Mouse (Mus musculus): Measurements from ENCODE around the gene Rab3gap2. TPM values are rescaled to one million over a fixed set of nuclear protein-coding genes. Genes with fewer than 3 reads are reported as not detected.

Rab3gap2 gene
- polyA plus RNA-seq, 1 experiment from 2014 or later = 21.0 TPM

MicroRNAs within 50 kb of the gene (microRNA counts, 519-probe panel; counts per million panel counts)
- 1,880 counts per million, percentile 3 among the panel's probes with 10 or more counts for microRNA mmu-miR-194
- microRNA mmu-miR-664 = not detected

Small RNAs within 50 kb of the gene (microRNA-seq; reads per million reads assigned to microRNA genes)
- 1.1 reads per million for gene Mir194-1
- gene Mir215 = not detected
- 6.8 reads per million, percentile 25 among the genes with 10 or more reads in this experiment for gene Mir664

Other genes starting within 250 kb of the Rab3gap2 start
- gene Mark1, start 204.5 kb upstream of the Rab3gap2 start, polyA plus RNA-seq (2014; fragmentation: Nextera tagmentation; extraction: Ambion mirVana) = 5.3 and 5.8 TPM in 2 replicates
- 24.3 and 26.3 TPM in 2 replicates for gene Iars2, start 125.3 kb downstream of the Rab3gap2 start, polyA plus RNA-seq (2014; fragmentation: Nextera tagmentation; extraction: Ambion mirVana)
- gene Bpnt1, start 128.0 kb downstream of the Rab3gap2 start, polyA plus RNA-seq (2014; fragmentation: Nextera tagmentation; extraction: Ambion mirVana) = 22.5 and 26.3 TPM in 2 replicates
- gene Eprs, start 158.9 kb downstream of the Rab3gap2 start, polyA plus RNA-seq (2014; fragmentation: Nextera tagmentation; extraction: Ambion mirVana) = 140 TPM in 2 replicates